In genomic region chr8:10006156-10006985, GRCm38 (mm10) we compare ENCODE assay signal across 9 mouse cellular contexts. TPM values are rescaled to one million over a fixed set of nuclear protein-coding genes. Genes with fewer than 3 reads are reported as not detected.
DNase-seq lines count a peak whose midpoint lies in the region; ATAC-seq lines count a peak whose summit lies in the region.
"Had no signal": no experiment of that assay in that cellular context is flagged by ENCODE, and none has a peak within 500 bp of the region (broad histone marks: within the 10 kb centered on the region; RNA-seq: fewer than 3 reads in every experiment).

Tnfsf13b (plus strand) TSS chr8:10006467.

- H3K4me2 ChIP-seq in limb, embryonic 12.5 days, result peak within 1 kb of the TSS; percentile 80
- H3K4me2 ChIP-seq in midbrain, embryonic 14.5 days (ENCODE audit: low read length), result peak within 1 kb of the TSS; percentile 56

- no peaks in the 10 kb centered on the region for H3K36me3 ChIP-seq in embryonic facial prominence, embryonic 10.5 days (replicated peaks)
- no peaks in the 10 kb centered on the region for H3K36me3 ChIP-seq in hindbrain, embryonic 10.5 days
- no peaks in the 10 kb centered on the region for H3K36me3 ChIP-seq in limb, embryonic 12.5 days
- H3K36me3 ChIP-seq in midbrain, embryonic 14.5 days (ENCODE audit: control insufficient read depth, insufficient read depth, low read length), result no peaks in the 10 kb centered on the region

- ATAC-seq in limb, embryonic 12.5 days (ENCODE audit: insufficient number of reproducible peaks, insufficient read depth, low FRiP score, low TSS enrichment, low read depth), result 0 out of 2 replicates have a peak, but pooled peaks have one; percentile 52
- no peak for ATAC-seq in midbrain, embryonic 14.5 days (ENCODE audit: low FRiP score, low TSS enrichment)

- no peaks in the 10 kb centered on the region for H3K9me3 ChIP-seq in embryonic facial prominence, embryonic 10.5 days
- H3K9me3 ChIP-seq in hindbrain, embryonic 10.5 days, result no peaks in the 10 kb centered on the region
- no peaks in the 10 kb centered on the region for H3K9me3 ChIP-seq in limb, embryonic 12.5 days
- no peaks in the 10 kb centered on the region for H3K9me3 ChIP-seq in midbrain, embryonic 14.5 days (ENCODE audit: control insufficient read depth, low read length)

- peaks cover 10% of the 10 kb centered on the region for H3K4me1 ChIP-seq in embryonic facial prominence, embryonic 10.5 days
- peaks cover 14% of the 10 kb centered on the region for H3K4me1 ChIP-seq in hindbrain, embryonic 10.5 days (replicated peaks)
- H3K4me1 ChIP-seq in limb, embryonic 12.5 days (replicated peaks), result peaks cover 11% of the 10 kb centered on the region
- H3K4me1 ChIP-seq in midbrain, embryonic 14.5 days (ENCODE audit: control insufficient read depth, insufficient read depth, low read length), result peaks cover 12% of the 10 kb centered on the region; the same call in 1 of the 2 replicates

- H3K27ac ChIP-seq in embryonic facial prominence, embryonic 10.5 days (replicated peaks), result peak within 1 kb of the TSS; percentile 24; the same call in 1 of the 2 replicates
- H3K27ac ChIP-seq in hindbrain, embryonic 10.5 days, result peak within 1 kb of the TSS; percentile 75
- no peak within 1 kb of the TSS for H3K27ac ChIP-seq in limb, embryonic 12.5 days
- H3K27ac ChIP-seq in midbrain, embryonic 14.5 days (replicated peaks; ENCODE audit: low read depth, low read length), result no peak within 1 kb of the TSS

- WGBS in embryonic facial prominence, embryonic 10.5 days, result 79% methylated on average over 16 of the region's 16 CpGs
- 77% methylated on average over 16 of the region's 16 CpGs for WGBS in hindbrain, embryonic 10.5 days
- WGBS in limb, embryonic 12.5 days, result 62% methylated on average over 16 of the region's 16 CpGs
- WGBS in midbrain, embryonic 14.5 days, result 76% methylated on average over 16 of the region's 16 CpGs

- H3K4me3 ChIP-seq in embryonic facial prominence, embryonic 10.5 days, result peak within 1 kb of the TSS; percentile 65
- peak within 1 kb of the TSS; percentile 63 for H3K4me3 ChIP-seq in hindbrain, embryonic 10.5 days
- peak within 1 kb of the TSS; percentile 45 for H3K4me3 ChIP-seq in limb, embryonic 12.5 days (replicated peaks)
- peak within 1 kb of the TSS; percentile 38 for H3K4me3 ChIP-seq in midbrain, embryonic 14.5 days (replicated peaks; ENCODE audit: low read depth, low read length)

- intact Hi-C loops in heart, postnatal 25 days (cut with DNase I), result no loop called here

- peaks cover 19% of the 10 kb centered on the region for H3K27me3 ChIP-seq in embryonic facial prominence, embryonic 10.5 days (replicated peaks; ENCODE audit: low read depth, poor library complexity, severe bottlenecking)
- H3K27me3 ChIP-seq in hindbrain, embryonic 10.5 days (ENCODE audit: insufficient read depth, poor library complexity, severe bottlenecking), result peaks cover 19% of the 10 kb centered on the region
- H3K27me3 ChIP-seq in limb, embryonic 12.5 days, result peaks cover 16% of the 10 kb centered on the region; the same call in 1 of the 2 replicates
- peaks cover 9% of the 10 kb centered on the region; the same call in 1 of the 2 replicates for H3K27me3 ChIP-seq in midbrain, embryonic 14.5 days (ENCODE audit: control insufficient read depth, insufficient read depth, low read length)

- H3K9ac ChIP-seq in limb, embryonic 12.5 days (replicated peaks), result peak within 1 kb of the TSS; percentile 47
- peak within 1 kb of the TSS; percentile 56 for H3K9ac ChIP-seq in midbrain, embryonic 14.5 days (replicated peaks; ENCODE audit: low read length)

- DNase-seq in heart, adult 11 months, result peak; percentile 93
- DNase-seq in heart, postnatal 25 days (ENCODE audit: low spot score), result no peak
- no peak for DNase-seq in embryonic facial prominence, embryonic 10.5 days (ENCODE audit: low spot score)
- no peak for DNase-seq in hindbrain, embryonic 10.5 days (ENCODE audit: low spot score)
- no peak for DNase-seq in midbrain, embryonic 14.5 days
- no peak for DNase-seq in right cerebral cortex, postnatal 36 days (ENCODE audit: low spot score in 2 of 2)
- DNase-seq in left cerebral cortex, adult 9 months (ENCODE audit: low spot score in 2 of 2), result no peak

RNA-seq across cellular contexts. Expression of gene Tnfsf13b, which starts in this region (rescaled TPM):
- 1 to 10 TPM; 4.2 to 4.4 TPM for total RNA-seq in heart, postnatal 25 days (2021)
- polyA plus RNA-seq in embryonic facial prominence, embryonic 10.5 days (2016; fragmentation: Nextera tagmentation; extraction: Ambion mirVana), result 0.08 TPM in 1 of 2 replicates, not detected in the other
- 0.30 TPM in 1 of 2 replicates, not detected in the other for polyA plus RNA-seq in hindbrain, embryonic 10.5 days (2016; fragmentation: Nextera tagmentation; extraction: Ambion mirVana)
- 0.53 and 0.54 TPM in 2 replicates for polyA plus RNA-seq in limb, embryonic 12.5 days (2016; fragmentation: Nextera tagmentation; extraction: Ambion mirVana)
- 0.12 and 0.18 TPM in 2 replicates for polyA plus RNA-seq in midbrain, embryonic 14.5 days (2014; fragmentation: Nextera tagmentation; extraction: Ambion mirVana)
- total RNA-seq: MEL had no signal

Comparison
In these comparisons a context has a peak if more than half of its experiments do, and no peak if none do; other contexts are left out.
1. Peak in ATAC-seq, H3K4me3 ChIP-seq, H3K9ac ChIP-seq and H3K4me2 ChIP-seq in limb, embryonic 12.5 days; RNA of the gene not detected or under 1 TPM.
2. H3K27ac ChIP-seq: peak in embryonic facial prominence, embryonic 10.5 days (single experiment) and hindbrain, embryonic 10.5 days (single experiment); none in limb, embryonic 12.5 days (single experiment) and midbrain, embryonic 14.5 days (single experiment).
3. Peak in every context shown above with its lines, with median percentiles within 50 percentile points of each other: H3K4me3 ChIP-seq.